Mouse (Mus musculus) E14TG2a.4 (cell line): ENCODE measurements around the gene Cpne6.

Experiments used
- CTCF ChIP-seq: conservative IDR thresholded peaks from 2 replicates; pipeline ENCODE4 v1.5.1; 2014; ENCODE audit warnings: low read length
- NANOG ChIP-seq: IDR thresholded peaks from 2 replicates; pipeline ENCODE4 v1.6.1; 2014; ENCODE audit warnings: borderline replicate concordance, low read length, mixed read lengths
- POU5F1 ChIP-seq: IDR thresholded peaks from 2 replicates; pipeline ENCODE4 v1.6.1; 2014; ENCODE audit warnings: low read length, borderline replicate concordance

DNA sequence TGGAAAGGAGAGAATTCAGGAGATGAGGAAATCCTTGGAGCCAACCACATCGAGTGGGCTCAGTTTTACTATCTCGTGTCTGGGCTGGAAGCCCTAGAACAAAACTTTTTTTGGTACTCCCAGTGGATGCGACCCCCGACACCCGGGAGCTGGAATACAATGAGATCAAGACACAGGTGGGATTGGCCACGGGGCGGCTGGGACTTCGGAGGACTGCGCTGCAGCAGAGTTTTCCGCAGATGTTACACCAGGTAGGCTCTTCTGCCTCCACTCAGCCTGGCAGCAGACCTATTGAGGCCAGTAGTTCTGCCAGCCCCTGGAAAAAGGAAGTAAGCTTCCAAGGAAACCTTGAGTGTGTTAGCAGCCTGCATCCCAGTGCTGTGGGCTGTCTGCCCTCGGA, 53.0 kb downstream of the Cpne6 start:
- TF ChIP-seq CTCF, result no peak
- no peak for TF ChIP-seq NANOG
- TF ChIP-seq POU5F1, result no peak
